Mouse (Mus musculus): Measurements from ENCODE around the gene Chst5.

- no peak for TF ChIP-seq GATA1 (IDR thresholded peaks at IDR 0.05; ENCODE audit: borderline replicate concordance, low read length)
- no peak for TF ChIP-seq FLI1 (IDR thresholded peaks at IDR 0.05; ENCODE audit: low read length)
Measured at GRCm38 (mm10) chr8:111870379-111870778, 39.9 kb downstream of the Chst5 start.

Data from megakaryocyte, embryonic 14.5 days (primary cell).